Mouse (Mus musculus) cortical plate, adult 2 months (tissue): Measurements from ENCODE around the gene Wapl.

Experiments used
- CTCF ChIP-seq: fragments of 200-500 bp; IDR thresholded peaks from 2 replicates; pipeline ENCODE4 v1.5.1; 2011; ENCODE audit warnings: mild to moderate bottlenecking, control low read depth, low read length; ENCODE audit not compliant: insufficient read depth; ENCODE audit errors: extremely low read depth
- POLR2A ChIP-seq: fragments of 200-500 bp; IDR thresholded peaks from 2 replicates; pipeline ENCODE4 v1.6.1; 2011; ENCODE audit warnings: mild to moderate bottlenecking, low read length, control low read depth; ENCODE audit not compliant: insufficient read depth; ENCODE audit errors: extremely low read depth

- no peak for TF ChIP-seq CTCF
- no peak for TF ChIP-seq POLR2A
Measured at GRCm38 (mm10) chr14:34768373-34768772, 94.6 kb downstream of the Wapl start.
